12 mouse cellular contexts compared by ENCODE assay signal in genomic region chr10:44377821-44378220, GRCm38 (mm10).
A peak's percentile ranks its signal among the peaks of the same experiment; 100 is the strongest.
DNase-seq lines count a peak whose midpoint lies in the region; ATAC-seq lines count a peak whose summit lies in the region.
"Had no signal": no experiment of that assay in that cellular context is flagged by ENCODE, and none has a peak within 500 bp of the region (broad histone marks: within the 10 kb centered on the region; RNA-seq: fewer than 3 reads in every experiment).

No protein-coding gene starts in this region.

- no peak for ATAC-seq in megakaryocyte, adult 5-6 weeks (ENCODE audit: poor library complexity, severe bottlenecking)
- ATAC-seq: hindbrain, postnatal 0 days had no signal

- DNase-seq in frontal cortex, adult 2 months (ENCODE audit: extremely low spot score in 1 of 2, low spot score in 1 of 2): peak; percentile 50 to 68
- DNase-seq in frontal cortex, postnatal 14 days (ENCODE audit: low spot score in 2 of 2): no peak
- peak; percentile 79 for DNase-seq in brain, adult 2 months (ENCODE audit: low read depth, low spot score)
- peak; percentile 26 to 44 for DNase-seq in layer of hippocampus, postnatal 10 days (ENCODE audit: low spot score in 2 of 2)
- DNase-seq in right cerebral cortex, postnatal 36 days (ENCODE audit: low spot score in 2 of 2): peak; percentile 27 to 51
- DNase-seq in thymus, adult 18-20 months: no peak
- DNase-seq: cerebellum, adult 8-10 months; heart, adult 11 months; heart, postnatal 10 days; spleen, adult 18-20 months had no signal

Comparison
In these comparisons a context has a peak if more than half of its experiments do, and no peak if none do; other contexts are left out.
1. DNase-seq: peak in frontal cortex, adult 2 months (2 of 2), brain, adult 2 months (single experiment), layer of hippocampus, postnatal 10 days (2 of 2) and right cerebral cortex, postnatal 36 days (2 of 2); none in frontal cortex, postnatal 14 days (0 of 2) and thymus, adult 18-20 months (0 of 2).